Mouse (Mus musculus): Measurements from ENCODE around the gene 6030445D17Rik.

- TF ChIP-seq POLR2A (IDR thresholded peaks at IDR 0.05; ENCODE audit: borderline replicate concordance, extremely low read depth, low read depth, low read length): no peak
- TF ChIP-seq CTCF (IDR thresholded peaks at IDR 0.05; ENCODE audit: insufficient read depth, low read length): no peak
These were observed 327 bp upstream of the 6030445D17Rik start for GRCm38 (mm10) chr4:136461761-136462085.

Measured in lung, adult 2 months (tissue).